In genomic region chr7:98701771-98702170, GRCm38 (mm10) we compare ENCODE assay signal across 8 mouse cellular contexts. TPM values are rescaled to one million over a fixed set of nuclear protein-coding genes. Genes with fewer than 3 reads are reported as not detected.
DNase-seq lines count a peak whose midpoint lies in the region; ATAC-seq lines count a peak whose summit lies in the region.

No protein-coding gene starts in this region.

- peaks cover 23% of the 10 kb centered on the region for H3K4me1 ChIP-seq in heart, embryonic 15.5 days (replicated peaks)
- peaks cover 27% of the 10 kb centered on the region for H3K4me1 ChIP-seq in forebrain, embryonic 16.5 days (replicated peaks; ENCODE audit: control insufficient read depth, insufficient read depth, low read length)
- H3K4me1 ChIP-seq in liver, embryonic 11.5 days (replicated peaks; ENCODE audit: control insufficient read depth, insufficient read depth, low read length) = peaks cover 13% of the 10 kb centered on the region

- DNase-seq in heart, postnatal 25 days (ENCODE audit: low spot score) = no peak
- peak; percentile 12 for DNase-seq in NIH3T3 (ENCODE audit: low read depth)
- DNase-seq in liver, embryonic 11.5 days (ENCODE audit: low spot score) = no peak
- DNase-seq in spleen, postnatal 10 days (ENCODE audit: low spot score in 2 of 2) = no peak
- DNase-seq in MN1 (ENCODE audit: low spot score) = no peak
- no peak for DNase-seq in adipocyte (ENCODE audit: low spot score)

- peak overlapping the region; percentile 88 for H3K4me3 ChIP-seq in heart, embryonic 15.5 days
- peak overlapping the region; percentile 90 for H3K4me3 ChIP-seq in forebrain, embryonic 16.5 days (replicated peaks; ENCODE audit: low read length)
- H3K4me3 ChIP-seq in liver, embryonic 11.5 days (ENCODE audit: low read depth, low read length) = peak overlapping the region; percentile 63

- H3K27ac ChIP-seq in heart, embryonic 15.5 days = peak overlapping the region; percentile 89
- H3K27ac ChIP-seq in forebrain, embryonic 16.5 days (ENCODE audit: low read length) = no peak overlapping the region
- peak overlapping the region; percentile 61 for H3K27ac ChIP-seq in liver, embryonic 11.5 days (ENCODE audit: low read depth, low read length)

- no peaks in the 10 kb centered on the region for H3K36me3 ChIP-seq in heart, embryonic 15.5 days
- no peaks in the 10 kb centered on the region for H3K36me3 ChIP-seq in forebrain, embryonic 16.5 days (ENCODE audit: control insufficient read depth, insufficient read depth)
- H3K36me3 ChIP-seq in liver, embryonic 11.5 days (ENCODE audit: control insufficient read depth, insufficient read depth, low read length) = no peaks in the 10 kb centered on the region

- peak overlapping the region; percentile 74 for H3K9ac ChIP-seq in heart, embryonic 15.5 days
- peak overlapping the region; percentile 74 for H3K9ac ChIP-seq in forebrain, embryonic 16.5 days (replicated peaks; ENCODE audit: low read depth, low read length)
- peak overlapping the region; percentile 82 for H3K9ac ChIP-seq in liver, embryonic 11.5 days (ENCODE audit: low read depth, low read length)

- intact Hi-C loops in heart, postnatal 25 days (cut with DNase I) = loop anchor here (2.0 kb wide), 1 partner anchor 45 kb away; the partner anchor contains the start of gene Emsy

- H3K4me2 ChIP-seq in heart, embryonic 15.5 days = peak overlapping the region; percentile 75
- peak overlapping the region; percentile 72 for H3K4me2 ChIP-seq in forebrain, embryonic 16.5 days (ENCODE audit: low read length)
- H3K4me2 ChIP-seq in liver, embryonic 11.5 days = peak overlapping the region; percentile 88

- no peaks in the 10 kb centered on the region for H3K9me3 ChIP-seq in heart, embryonic 15.5 days (replicated peaks)
- no peaks in the 10 kb centered on the region for H3K9me3 ChIP-seq in forebrain, embryonic 16.5 days (ENCODE audit: control insufficient read depth, low read length)
- H3K9me3 ChIP-seq in liver, embryonic 11.5 days (ENCODE audit: control insufficient read depth, low read length) = no peaks in the 10 kb centered on the region

- no peak for ATAC-seq in heart, embryonic 15.5 days (replicated peaks; ENCODE audit: insufficient number of reproducible peaks, insufficient read depth, low FRiP score, low read depth)
- no peak for ATAC-seq in forebrain, embryonic 16.5 days
- ATAC-seq in liver, embryonic 11.5 days (replicated peaks; ENCODE audit: low FRiP score) = no peak

- no peaks in the 10 kb centered on the region for H3K27me3 ChIP-seq in heart, embryonic 15.5 days
- no peaks in the 10 kb centered on the region for H3K27me3 ChIP-seq in forebrain, embryonic 16.5 days (replicated peaks; ENCODE audit: control insufficient read depth, insufficient read depth, low read length)
- H3K27me3 ChIP-seq in liver, embryonic 11.5 days (replicated peaks; ENCODE audit: control insufficient read depth, insufficient read depth, low read length) = no peaks in the 10 kb centered on the region

- whole genome bisulfite sequencing in heart, embryonic 15.5 days = 27% methylated on average over 7 of the region's 7 CpGs
- WGBS in forebrain, embryonic 16.5 days = 50% methylated on average over 7 of the region's 7 CpGs
- 26% methylated on average over 7 of the region's 7 CpGs for WGBS in liver, embryonic 11.5 days

RNA-seq across cellular contexts. Expression of gene Thap12, which starts 1.1 kb away (rescaled TPM):
- 35.6 and 37.4 TPM in 2 replicates for polyA plus RNA-seq in heart, embryonic 15.5 days (2015; fragmentation: Nextera tagmentation; extraction: Ambion mirVana)
- total RNA-seq in heart, postnatal 25 days (2021) = 10 to 100 TPM; 70.0 to 76.2 TPM
- polyA plus RNA-seq in forebrain, embryonic 16.5 days (2015; fragmentation: Nextera tagmentation; extraction: Ambion mirVana) = 50.8 and 54.8 TPM in 2 replicates
- polyA plus RNA-seq in liver, embryonic 11.5 days (2014; fragmentation: Nextera tagmentation; extraction: Ambion mirVana) = 42.3 and 45.6 TPM in 2 replicates

RNA-seq across cellular contexts. Expression of gene Emsy, which starts 45.2 kb away (rescaled TPM):
- 20.2 and 23.1 TPM in 2 replicates for polyA plus RNA-seq in heart, embryonic 15.5 days (2015; fragmentation: Nextera tagmentation; extraction: Ambion mirVana)
- 10 to 100 TPM; 25.0 to 31.1 TPM for total RNA-seq in heart, postnatal 25 days (2021)
- polyA plus RNA-seq in forebrain, embryonic 16.5 days (2015; fragmentation: Nextera tagmentation; extraction: Ambion mirVana) = 41.6 and 42.2 TPM in 2 replicates
- polyA plus RNA-seq in liver, embryonic 11.5 days (2014; fragmentation: Nextera tagmentation; extraction: Ambion mirVana) = 26.2 and 27.8 TPM in 2 replicates
